Mouse (Mus musculus): ENCODE data around the gene Il2ra.

Il2ra gene

DNA sequence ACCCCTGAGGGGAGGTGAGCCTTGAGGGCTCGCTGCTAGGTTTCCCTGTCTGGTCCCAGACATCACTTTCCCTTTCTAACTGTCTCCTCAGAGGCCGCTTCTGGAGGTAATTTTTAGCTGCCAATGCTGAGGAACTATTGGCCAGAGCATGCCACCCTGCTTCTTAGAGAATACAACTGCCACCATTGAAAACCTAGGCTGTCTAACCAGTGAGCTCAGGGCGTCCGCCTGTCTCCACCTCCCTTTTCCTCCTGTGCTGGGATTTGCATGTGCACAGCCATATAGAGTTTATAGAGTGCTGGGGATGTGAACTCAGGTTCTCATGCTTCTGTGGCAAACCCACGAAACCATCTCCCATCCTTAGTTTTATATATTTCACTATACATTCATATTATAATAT is 11.2 kb downstream of the Il2ra start:
- DNase-seq = no peak

GRCm38 (mm10) chr2:11654990-11655931 is 12.7 kb downstream of the Il2ra start:
- no peak for DNase-seq

DNA sequence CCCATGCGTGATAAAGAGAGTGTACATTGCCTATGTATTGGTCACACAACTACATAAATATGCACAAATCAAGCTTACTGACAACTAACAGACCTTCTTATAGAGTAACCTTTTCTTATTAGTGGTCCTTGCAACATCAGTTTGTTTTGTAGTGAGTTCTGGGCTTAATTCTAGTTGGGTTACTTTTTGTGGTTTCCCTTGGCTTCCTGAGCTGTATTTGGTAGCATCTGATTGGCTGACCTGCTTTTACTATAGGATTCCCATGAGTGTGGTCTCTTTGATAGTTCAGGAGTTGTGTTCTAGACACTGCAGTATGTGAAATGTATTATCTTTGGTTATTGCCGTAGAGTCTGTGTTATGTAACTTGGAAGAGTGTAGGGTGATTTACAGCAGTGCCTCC is 15.0 kb downstream of the Il2ra start:
- DNase-seq = no peak

GRCm38 (mm10) chr2:11659263-11659662 is 16.7 kb downstream of the Il2ra start:
- DNase-seq = no peak

DNA sequence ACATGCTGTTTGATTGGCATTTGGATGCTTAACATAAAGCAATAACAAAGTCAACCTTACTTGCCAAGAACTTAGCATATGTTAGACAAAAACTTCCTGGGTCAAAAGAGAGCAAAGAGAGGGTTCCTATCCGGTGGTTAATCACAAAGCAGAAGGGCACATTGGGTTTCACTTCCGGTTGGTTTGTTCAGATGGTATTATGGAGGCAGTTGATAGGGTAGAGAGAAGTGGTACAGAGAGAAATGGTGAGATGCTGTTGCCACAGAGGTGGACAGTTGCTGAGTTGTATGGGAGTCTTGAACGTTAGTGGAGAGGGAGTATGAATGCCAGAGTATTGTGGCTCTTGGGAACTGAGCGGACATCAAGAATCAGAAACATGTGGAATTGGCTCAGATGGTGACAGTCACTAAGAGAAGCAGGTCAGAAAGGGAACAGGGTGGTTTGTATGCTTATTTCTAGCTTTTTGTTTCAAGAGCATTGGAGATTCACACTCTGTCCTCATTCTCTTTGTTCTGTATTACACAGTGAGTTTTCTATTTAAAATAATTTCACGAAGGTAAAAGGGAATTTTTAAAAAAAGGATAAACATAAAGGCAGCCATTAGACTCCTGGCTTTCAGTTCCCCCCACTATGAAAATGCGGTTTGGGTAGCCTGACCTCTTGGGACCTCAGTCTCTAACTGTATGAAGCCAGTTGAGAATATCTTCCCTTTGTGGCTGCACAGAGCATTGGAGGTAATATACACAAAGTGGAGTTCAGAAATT is 19.7 kb downstream of the Il2ra start:
- DNase-seq = no peak

- no peak for DNase-seq
Observed at GRCm38 (mm10) chr2:11662907-11663230, 20.3 kb downstream of the Il2ra start.

- peak; percentile 94 for DNase-seq
Observed at GRCm38 (mm10) chr2:11663961-11664360, 21.4 kb downstream of the Il2ra start.

DNA sequence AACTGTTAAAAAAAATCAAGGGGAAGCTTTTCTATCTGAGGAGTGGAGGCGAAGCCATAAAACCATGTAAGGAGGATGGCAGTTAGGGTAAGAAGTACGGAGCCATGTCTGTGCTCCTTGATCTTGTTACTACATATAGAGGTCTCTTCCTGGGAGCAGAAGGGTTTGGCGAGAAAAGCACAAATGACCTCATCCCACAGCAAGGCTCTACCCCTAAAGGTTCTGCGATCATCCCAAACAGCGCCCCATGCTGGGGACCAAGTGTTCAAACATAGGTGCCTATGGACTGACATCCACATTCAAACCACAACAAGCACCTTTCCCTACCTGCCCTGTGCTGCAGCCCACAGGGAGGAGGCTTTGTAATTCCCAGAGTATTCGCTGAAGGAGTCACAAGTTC is 21.8 kb downstream of the Il2ra start:
- peak; percentile 81 for DNase-seq

DNA sequence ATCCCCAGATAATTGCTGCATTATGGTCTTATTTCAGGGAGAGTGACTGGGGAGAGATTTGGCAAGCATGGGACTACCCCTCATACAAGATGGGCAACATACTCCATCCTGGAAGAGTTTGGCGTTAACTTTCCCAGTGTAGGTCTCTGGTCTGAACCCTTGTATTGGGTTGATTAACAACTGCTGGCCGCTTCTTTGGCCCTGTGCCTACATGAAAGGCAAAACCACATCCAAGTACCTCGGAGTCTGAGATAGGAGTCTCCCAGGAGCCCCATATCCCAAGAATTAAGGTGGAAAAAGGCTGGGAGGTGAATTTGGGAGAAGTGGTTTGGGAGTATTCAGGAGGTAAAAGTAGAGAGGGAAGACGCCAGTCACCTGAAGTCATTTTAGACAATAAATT is 22.2 kb downstream of the Il2ra start:
- no peak for DNase-seq

DNA sequence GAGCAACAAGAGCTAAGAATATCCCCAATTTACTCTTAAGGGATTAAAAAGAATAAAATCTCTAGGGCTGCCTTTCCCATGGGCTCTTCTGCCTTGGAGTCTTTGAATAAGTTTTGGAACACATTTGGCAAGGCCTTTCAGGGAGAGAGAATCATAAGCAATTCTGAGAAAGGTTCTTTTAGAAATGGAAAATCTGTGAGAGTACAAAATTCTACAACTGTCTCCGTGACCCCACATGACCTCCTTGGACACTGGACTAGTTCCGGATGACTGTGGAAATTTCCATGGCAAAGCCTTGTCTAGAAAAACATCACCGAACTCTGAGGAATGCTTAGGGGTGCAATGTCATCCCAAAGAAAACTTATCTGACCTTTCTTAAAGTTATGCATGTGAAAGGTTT is 22.7 kb downstream of the Il2ra start:
- no peak for DNase-seq

DNA sequence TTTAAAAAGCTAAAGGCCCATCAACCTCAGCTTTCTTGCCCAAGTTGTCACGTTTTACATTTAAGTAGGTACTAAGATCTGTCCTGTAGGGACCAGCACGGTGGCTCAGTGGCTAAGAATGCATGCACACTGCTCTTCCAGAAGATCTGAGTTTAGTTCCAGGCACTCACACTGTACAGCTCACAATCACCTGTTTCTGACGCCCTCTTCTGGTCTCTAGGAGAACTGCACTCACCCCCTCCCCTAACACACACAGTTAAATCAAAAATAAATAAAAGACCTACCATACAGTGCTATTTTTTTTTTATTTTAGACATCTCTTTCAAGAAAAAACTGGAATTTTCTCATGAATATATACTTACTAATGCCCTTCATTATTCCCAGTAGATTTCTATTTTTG is 29.5 kb downstream of the Il2ra start:
- DNase-seq = peak; percentile 79

DNA sequence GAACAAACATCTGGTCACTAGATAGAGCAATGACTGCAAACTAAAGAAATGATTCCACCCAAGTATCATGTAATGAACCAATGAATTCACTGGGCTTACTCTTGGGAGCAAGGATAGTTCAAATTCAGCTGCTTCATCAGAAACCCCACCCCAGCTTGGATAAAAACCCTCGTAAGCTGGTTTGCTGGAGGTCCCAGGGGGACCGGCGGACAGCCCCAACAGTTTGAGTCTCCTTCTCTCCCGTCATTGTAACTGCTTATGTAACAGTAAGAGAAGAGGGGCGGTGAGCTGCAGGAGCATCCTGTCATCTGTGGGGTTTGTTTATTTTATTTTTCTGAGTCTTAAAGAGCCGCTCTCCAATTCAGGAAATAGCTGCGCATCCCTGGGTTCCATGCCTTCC is 37.0 kb downstream of the Il2ra start:
- no peak for DNase-seq

DNA sequence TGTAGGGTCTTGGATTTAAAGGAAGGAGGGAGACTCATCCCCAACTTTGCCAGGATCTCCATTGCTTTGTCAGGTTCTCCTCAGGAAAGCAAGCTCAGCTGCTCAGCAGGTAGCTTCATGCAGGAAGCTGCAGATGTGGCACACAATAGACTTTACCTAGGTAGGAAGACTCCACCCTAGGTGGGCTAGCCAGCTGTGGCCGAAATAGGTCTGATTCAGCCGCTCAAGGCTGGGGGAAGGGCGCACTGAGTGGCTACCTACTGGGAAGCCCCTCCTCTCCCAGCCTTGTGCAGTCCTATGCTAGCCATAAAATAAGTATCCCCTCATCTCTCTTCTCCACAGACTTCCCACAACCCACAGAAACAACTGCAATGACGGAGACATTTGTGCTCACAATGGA is 40.1 kb downstream of the Il2ra start:
- no peak for DNase-seq

- DNase-seq = no peak
Observed at GRCm38 (mm10) chr2:11686512-11686911, 43.9 kb downstream of the Il2ra start.

GRCm38 (mm10) chr2:11687436-11687835 is 44.8 kb downstream of the Il2ra start:
- DNase-seq = peak; percentile 23

- DNase-seq = no peak
Observed at GRCm38 (mm10) chr2:11690201-11690890, 47.7 kb downstream of the Il2ra start.

DNA sequence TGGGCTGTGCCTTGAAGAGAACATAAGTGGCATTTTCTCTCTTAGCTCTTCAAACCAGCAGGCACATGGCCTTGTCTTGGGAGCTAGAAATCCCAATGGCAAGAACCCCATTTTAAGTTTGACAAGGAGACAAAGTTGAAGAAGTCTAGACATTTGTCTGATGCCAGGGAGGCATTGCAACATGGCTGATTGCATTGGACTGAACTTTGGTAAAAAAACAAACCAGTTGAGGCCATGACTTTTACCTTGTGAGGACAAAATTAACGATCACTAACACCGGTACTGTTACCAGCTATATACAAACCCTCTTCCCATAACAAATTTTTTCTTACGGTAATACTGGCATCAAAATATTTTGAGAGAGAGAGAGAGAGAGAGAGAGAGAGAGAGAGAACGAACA is 50.7 kb downstream of the Il2ra start:
- DNase-seq = no peak

GRCm38 (mm10) chr2:11694104-11694503 is 51.5 kb downstream of the Il2ra start:
- DNase-seq = no peak

- DNase-seq = no peak
Observed at GRCm38 (mm10) chr2:11695867-11696266, 53.3 kb downstream of the Il2ra start.

- DNase-seq = no peak
Observed at GRCm38 (mm10) chr2:11698994-11699393, 56.4 kb downstream of the Il2ra start.

- DNase-seq = no peak
Observed at GRCm38 (mm10) chr2:11699905-11700304, 57.3 kb downstream of the Il2ra start.

DNA sequence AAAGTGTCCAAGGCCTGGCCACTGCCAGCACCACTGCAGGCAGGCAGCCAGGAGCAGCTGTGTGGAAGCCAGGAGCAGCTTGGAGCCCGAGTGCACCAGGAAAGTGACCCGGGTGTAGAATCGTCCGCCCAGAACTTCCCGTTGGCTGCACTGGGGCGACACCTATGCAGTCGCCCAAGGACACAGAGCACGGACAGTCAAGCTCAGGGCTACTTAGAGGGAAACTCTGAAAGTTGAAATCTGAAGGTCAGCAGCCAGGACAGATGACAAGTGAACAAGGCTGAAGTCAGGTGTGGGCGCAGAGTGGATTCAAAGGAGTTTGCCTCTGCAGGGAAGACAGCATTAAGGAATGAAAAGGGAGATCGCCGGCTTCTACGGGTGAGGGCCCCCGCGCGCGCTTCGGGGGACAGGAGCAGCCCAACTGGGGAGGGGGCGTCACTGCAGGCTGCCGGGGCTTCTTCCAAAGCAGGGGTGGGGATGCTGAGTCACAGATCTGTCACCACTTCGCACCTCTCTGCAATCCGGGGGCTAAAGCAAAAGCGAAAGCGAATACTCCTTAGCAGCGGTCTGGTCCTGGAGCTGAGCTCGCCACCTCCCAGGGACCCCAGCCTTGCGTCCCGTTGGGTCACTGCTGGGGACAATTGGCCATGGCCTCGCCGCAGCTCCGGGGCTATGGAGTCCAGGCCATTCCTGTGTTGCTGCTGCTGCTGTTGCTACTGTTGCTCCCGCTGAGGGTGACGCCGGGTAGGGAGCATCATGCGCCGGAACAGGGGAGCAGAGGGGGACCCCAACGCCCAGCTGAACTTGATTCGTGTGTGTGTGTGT is 62.8 kb downstream of the Il2ra start, which contains the start of gene Il15ra:
Gene Il15ra, plus strand, starts transcription at position 90 of the 825 bp plus-strand sequence.
- peak; percentile 70 for DNase-seq
